Mouse (Mus musculus): ENCODE results near the gene Med20. TPM values are rescaled to one million over a fixed set of nuclear protein-coding genes. Genes with fewer than 3 reads are reported as not detected.

Gene Med20
- polyA plus RNA-seq, 1 experiment: 0.43 TPM

GRCm38 (mm10) chr17:47574028-47574427 is 37.4 kb upstream of the Med20 start:
- H3K4me3 ChIP-seq (replicated peaks): no peak overlapping the region
- peaks cover 4% of the 10 kb centered on the region; the same call in 1 of the 2 replicates for H3K27me3 ChIP-seq (ENCODE audit: control insufficient read depth)
- no peaks in the 10 kb centered on the region for H3K9me3 ChIP-seq (ENCODE audit: control insufficient read depth, low read length)
- H3K36me3 ChIP-seq (ENCODE audit: control insufficient read depth): peaks cover 4% of the 10 kb centered on the region; the same call in 1 of the 2 replicates
- H3K4me1 ChIP-seq (ENCODE audit: control insufficient read depth): peaks cover 85% of the 10 kb centered on the region
- no peak for TF ChIP-seq TAL1 (IDR thresholded peaks at IDR 0.05; ENCODE audit: low read length)

- peaks cover 4% of the 10 kb centered on the region; the same call in 1 of the 2 replicates for H3K36me3 ChIP-seq (ENCODE audit: control insufficient read depth)
- peaks cover 4% of the 10 kb centered on the region; the same call in 1 of the 2 replicates for H3K27me3 ChIP-seq (ENCODE audit: control insufficient read depth)
- H3K4me3 ChIP-seq (replicated peaks): no peak overlapping the region
- TF ChIP-seq GATA1 (IDR thresholded peaks at IDR 0.05; ENCODE audit: low read length) (no peak), TAL1 (IDR thresholded peaks at IDR 0.05; ENCODE audit: low read length) (no peak)
- H3K9me3 ChIP-seq (ENCODE audit: control insufficient read depth, low read length): no peaks in the 10 kb centered on the region
- peaks cover 83% of the 10 kb centered on the region for H3K4me1 ChIP-seq (ENCODE audit: control insufficient read depth)
These were observed 36.6 kb upstream of the Med20 start for GRCm38 (mm10) chr17:47574830-47575229.

GRCm38 (mm10) chr17:47578655-47579054 is 32.7 kb upstream of the Med20 start:
- Histone ChIP-seq H3K36me3 (ENCODE audit: control insufficient read depth) (no peaks in the 10 kb centered on the region), H3K4me1 (ENCODE audit: control insufficient read depth) (peaks cover 64% of the 10 kb centered on the region), H3K4me3 (replicated peaks) (peak overlapping the region; percentile 10), H3K9me3 (ENCODE audit: control insufficient read depth, low read length) (no peaks in the 10 kb centered on the region), H3K27me3 (ENCODE audit: control insufficient read depth) (peaks cover 4% of the 10 kb centered on the region; the same call in 1 of the 2 replicates)
- peak; percentile 71 for TF ChIP-seq TAL1 (IDR thresholded peaks at IDR 0.05; ENCODE audit: low read length)
- TF ChIP-seq GATA1 (IDR thresholded peaks at IDR 0.05; ENCODE audit: low read length): peak; percentile 80

GRCm38 (mm10) chr17:47580962-47581361 is 30.4 kb upstream of the Med20 start:
- H3K9me3 ChIP-seq (ENCODE audit: control insufficient read depth, low read length): no peaks in the 10 kb centered on the region
- no peaks in the 10 kb centered on the region for H3K27me3 ChIP-seq (ENCODE audit: control insufficient read depth)
- peaks cover 2% of the 10 kb centered on the region; the same call in 1 of the 2 replicates for H3K36me3 ChIP-seq (ENCODE audit: control insufficient read depth)
- peaks cover 67% of the 10 kb centered on the region for H3K4me1 ChIP-seq (ENCODE audit: control insufficient read depth)
- TF ChIP-seq GATA1 (IDR thresholded peaks at IDR 0.05; ENCODE audit: low read length): no peak
- TF ChIP-seq TAL1 (IDR thresholded peaks at IDR 0.05; ENCODE audit: low read length): no peak
- no peak overlapping the region for H3K4me3 ChIP-seq (replicated peaks)

- Histone ChIP-seq H3K27me3 (ENCODE audit: control insufficient read depth) (no peaks in the 10 kb centered on the region), H3K36me3 (ENCODE audit: control insufficient read depth) (peaks cover 3% of the 10 kb centered on the region; the same call in 1 of the 2 replicates), H3K9me3 (ENCODE audit: control insufficient read depth, low read length) (no peaks in the 10 kb centered on the region), H3K4me1 (ENCODE audit: control insufficient read depth) (peaks cover 64% of the 10 kb centered on the region), H3K4me3 (replicated peaks) (no peak overlapping the region)
- TF ChIP-seq TAL1 (IDR thresholded peaks at IDR 0.05; ENCODE audit: low read length): no peak
- no peak for TF ChIP-seq GATA1 (IDR thresholded peaks at IDR 0.05; ENCODE audit: low read length)
These were observed 22.9 kb upstream of the Med20 start for GRCm38 (mm10) chr17:47588517-47588916.

- Histone ChIP-seq H3K4me1 (ENCODE audit: control insufficient read depth) (peaks cover 52% of the 10 kb centered on the region), H3K9me3 (ENCODE audit: control insufficient read depth, low read length) (no peaks in the 10 kb centered on the region), H3K4me3 (replicated peaks) (no peak overlapping the region), H3K27me3 (ENCODE audit: control insufficient read depth) (no peaks in the 10 kb centered on the region), H3K36me3 (ENCODE audit: control insufficient read depth) (peaks cover 23% of the 10 kb centered on the region)
- TF ChIP-seq GATA1 (IDR thresholded peaks at IDR 0.05; ENCODE audit: low read length) (no peak), TAL1 (IDR thresholded peaks at IDR 0.05; ENCODE audit: low read length) (no peak)
These were observed 20.3 kb upstream of the Med20 start for GRCm38 (mm10) chr17:47591073-47591472.

GRCm38 (mm10) chr17:47593215-47593853 is 18.0 kb upstream of the Med20 start:
- H3K36me3 ChIP-seq (ENCODE audit: control insufficient read depth): peaks cover 45% of the 10 kb centered on the region
- H3K4me1 ChIP-seq (ENCODE audit: control insufficient read depth): peaks cover 74% of the 10 kb centered on the region
- no peaks in the 10 kb centered on the region for H3K27me3 ChIP-seq (ENCODE audit: control insufficient read depth)
- H3K9me3 ChIP-seq (ENCODE audit: control insufficient read depth, low read length): no peaks in the 10 kb centered on the region
- TF ChIP-seq GATA1 (IDR thresholded peaks at IDR 0.05; ENCODE audit: low read length) (no peak), TAL1 (IDR thresholded peaks at IDR 0.05; ENCODE audit: low read length) (no peak)
- peak overlapping the region; percentile 100 for H3K4me3 ChIP-seq (replicated peaks)

GRCm38 (mm10) chr17:47593854-47594182 is 17.6 kb upstream of the Med20 start:
- Histone ChIP-seq H3K4me3 (replicated peaks) (peak overlapping the region; percentile 100), H3K4me1 (ENCODE audit: control insufficient read depth) (peaks cover 77% of the 10 kb centered on the region), H3K36me3 (ENCODE audit: control insufficient read depth) (peaks cover 50% of the 10 kb centered on the region), H3K27me3 (ENCODE audit: control insufficient read depth) (no peaks in the 10 kb centered on the region), H3K9me3 (ENCODE audit: control insufficient read depth, low read length) (no peaks in the 10 kb centered on the region)
- TF ChIP-seq TAL1 (IDR thresholded peaks at IDR 0.05; ENCODE audit: low read length) (no peak), GATA1 (IDR thresholded peaks at IDR 0.05; ENCODE audit: low read length) (no peak)

- TF ChIP-seq TAL1 (IDR thresholded peaks at IDR 0.05; ENCODE audit: low read length): no peak
- TF ChIP-seq GATA1 (IDR thresholded peaks at IDR 0.05; ENCODE audit: low read length): no peak
- Histone ChIP-seq H3K9me3 (ENCODE audit: control insufficient read depth, low read length) (no peaks in the 10 kb centered on the region), H3K36me3 (ENCODE audit: control insufficient read depth) (peaks cover 56% of the 10 kb centered on the region), H3K4me3 (replicated peaks) (peak overlapping the region; percentile 100), H3K27me3 (ENCODE audit: control insufficient read depth) (no peaks in the 10 kb centered on the region), H3K4me1 (ENCODE audit: control insufficient read depth) (peaks cover 79% of the 10 kb centered on the region)
These were observed 17.0 kb upstream of the Med20 start for GRCm38 (mm10) chr17:47594183-47594968.
